Mouse (Mus musculus) liver, embryonic 12.5 days (tissue): ENCODE measurements around the gene Fxyd6. TPM values are rescaled to one million over a fixed set of nuclear protein-coding genes. Genes with fewer than 3 reads are reported as not detected.

Source experiments
- ATAC-seq: fragments of 200-750 bp; cut with Nextera tagmentation; 2 replicates; pipeline ENCODE4 v1.8.0; 2017; ENCODE audit warnings: moderate number of reproducible peaks, mild to moderate bottlenecking, moderate library complexity
- H3K27ac ChIP-seq: fragments of 300-500 bp; sonication (generic); 2 replicates; pipeline ENCODE4 v1.5.1; 2016; ENCODE audit warnings: mild to moderate bottlenecking
- H3K27me3 ChIP-seq: fragments of 300-500 bp; sonication (generic); replicated peaks from 2 replicates; pipeline ENCODE4 v1.6.1; 2016; ENCODE audit warnings: mild to moderate bottlenecking, moderate library complexity
- H3K36me3 ChIP-seq: fragments of 300-500 bp; sonication (generic); 2 replicates; pipeline ENCODE4 v1.6.1; 2016; ENCODE audit warnings: mild to moderate bottlenecking, moderate library complexity
- H3K4me1 ChIP-seq: fragments of 300-500 bp; sonication (generic); 2 replicates; pipeline ENCODE4 v1.6.1; 2016
- H3K4me2 ChIP-seq: fragments of 300-500 bp; sonication (generic); 2 replicates; pipeline ENCODE4 v1.6.1; 2016; ENCODE audit warnings: mild to moderate bottlenecking, moderate library complexity
- H3K4me3 ChIP-seq: fragments of 300-500 bp; sonication (generic); 2 replicates; pipeline ENCODE4 v1.5.1; 2016; ENCODE audit warnings: mild to moderate bottlenecking, moderate library complexity
- H3K9ac ChIP-seq: fragments of 300-500 bp; sonication (generic); 2 replicates; pipeline ENCODE4 v1.6.1; 2016; ENCODE audit warnings: mild to moderate bottlenecking, moderate library complexity
- H3K9me3 ChIP-seq: fragments of 300-500 bp; sonication (generic); replicated peaks from 2 replicates; pipeline ENCODE4 v1.6.1; 2016; ENCODE audit warnings: mild to moderate bottlenecking, moderate library complexity
- WGBS: fragments of 180-500 bp; shearing (Covaris S2); methylation state at CpG from one replicate; pipeline ENCODE4 v1.1.7; 2016; ENCODE audit not compliant: insufficient replicate concordance; 5-methylcytosine and 5-hydroxymethylcytosine counted together
- polyA plus RNA-seq: library from polyadenylated mRNA; unstranded; fragments of >200 nt; fragmentation: Nextera tagmentation; extraction: Ambion mirVana; gene quantifications from 2 replicates; pipeline ENCODE4 v1.2.1, GENCODE M21; 2016

The Fxyd6 gene
- polyA plus RNA-seq, 1 experiment from 2014 or later = 5.0 TPM

DNA sequence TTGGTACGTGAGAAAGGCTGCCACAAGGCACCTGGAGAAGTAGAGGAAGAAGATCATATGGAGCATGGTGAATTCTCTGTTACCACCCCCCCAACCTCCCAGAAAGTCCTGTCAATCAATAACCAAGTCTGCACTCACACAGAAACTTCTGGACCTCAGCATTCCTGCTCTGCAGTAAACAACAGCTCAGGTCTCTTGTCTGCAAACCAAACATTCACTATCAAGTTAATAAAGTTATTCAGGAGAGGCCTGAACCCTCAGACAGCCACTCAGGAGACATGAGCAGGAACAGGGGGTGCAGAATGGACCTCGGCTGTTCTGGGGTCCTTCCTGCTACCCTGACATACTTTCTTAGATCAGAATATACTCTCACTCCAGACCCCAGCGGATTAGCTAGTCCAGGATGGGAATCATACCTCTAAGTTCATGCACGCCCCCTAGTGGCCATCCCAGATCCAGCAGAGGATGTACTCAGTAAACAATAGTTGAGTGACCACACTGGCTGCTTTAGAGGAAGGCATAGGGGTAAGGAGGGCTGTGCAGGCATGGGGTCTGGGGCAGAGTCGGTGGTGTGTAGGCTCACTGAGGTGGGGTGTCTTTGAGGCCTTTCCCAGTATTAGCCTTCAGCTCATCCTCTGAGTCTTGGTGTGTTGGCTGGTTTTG, 43.6 kb downstream of the Fxyd6 start:
- H3K4me3 ChIP-seq = no peak overlapping the region
- no peak overlapping the region for H3K27ac ChIP-seq
- WGBS = 35% methylated on average over 5 of the region's 5 CpGs
- no peak overlapping the region for H3K9ac ChIP-seq
- peaks cover 4% of the 10 kb centered on the region; the same call in 1 of the 2 replicates for H3K4me1 ChIP-seq
- 0 out of 2 replicates have a peak, but pooled peaks cover 21% of the 10 kb centered on the region for H3K27me3 ChIP-seq
- no peak overlapping the region for H3K4me2 ChIP-seq
- no peaks in the 10 kb centered on the region for H3K9me3 ChIP-seq
- no peaks in the 10 kb centered on the region for H3K36me3 ChIP-seq
- no peak for ATAC-seq

DNA sequence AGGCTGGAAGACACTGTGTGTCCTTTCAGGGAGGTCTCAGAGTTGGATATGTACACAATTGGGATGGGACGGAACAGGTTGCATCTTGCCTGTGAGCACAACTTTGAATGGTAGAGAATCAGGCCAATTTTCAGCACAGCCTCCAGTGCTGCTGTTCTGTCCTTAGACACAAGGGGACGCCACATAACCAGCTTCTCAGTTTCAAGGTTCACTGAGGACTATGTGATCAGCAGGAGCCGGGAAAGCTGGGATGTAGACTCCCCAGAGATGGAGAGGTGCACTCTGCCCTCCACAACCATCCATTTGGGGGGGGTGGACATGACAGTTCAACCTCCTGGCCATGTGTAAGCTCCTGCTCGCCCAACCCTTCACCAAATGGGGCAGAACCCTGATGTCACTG, 45.9 kb downstream of the Fxyd6 start:
- ATAC-seq = no peak
- Histone ChIP-seq H3K27ac (no peak overlapping the region), H3K9ac (no peak overlapping the region), H3K4me1 (peaks cover 4% of the 10 kb centered on the region; the same call in 1 of the 2 replicates), H3K27me3 (0 out of 2 replicates have a peak, but pooled peaks cover 12% of the 10 kb centered on the region), H3K36me3 (no peaks in the 10 kb centered on the region), H3K4me3 (no peak overlapping the region), H3K4me2 (no peak overlapping the region), H3K9me3 (no peaks in the 10 kb centered on the region)
- whole genome bisulfite sequencing = 47% methylated on average over 4 of the region's 4 CpGs

DNA sequence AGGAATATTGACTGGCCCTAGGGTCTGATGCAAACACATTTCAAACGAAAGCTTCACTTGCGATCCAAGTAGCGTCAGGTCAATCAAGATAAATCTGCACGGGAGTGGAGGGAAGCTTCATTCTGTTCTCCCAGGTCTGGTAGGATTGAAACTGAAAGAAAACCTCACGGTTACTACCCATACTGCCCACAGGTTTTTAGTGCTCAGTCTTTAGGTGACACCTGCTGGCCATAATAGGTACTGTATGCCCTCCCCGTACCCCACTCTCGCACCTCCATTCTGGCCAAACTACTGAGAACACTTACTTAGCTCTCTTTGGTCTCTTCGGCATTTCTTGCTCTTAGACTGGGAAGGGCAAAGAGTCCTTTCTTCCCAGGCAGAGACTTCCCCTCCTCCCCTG, 47.3 kb downstream of the Fxyd6 start:
- WGBS = 19% methylated on average over 8 of the region's 8 CpGs
- H3K4me3 ChIP-seq = peak overlapping the region; percentile 23
- H3K4me1 ChIP-seq = peaks cover under 1% of the 10 kb centered on the region; the same call in 1 of the 2 replicates
- H3K9ac ChIP-seq = no peak overlapping the region
- ATAC-seq = no peak
- no peak overlapping the region for H3K27ac ChIP-seq
- 0 out of 2 replicates have a peak, but pooled peaks cover 8% of the 10 kb centered on the region for H3K27me3 ChIP-seq
- H3K36me3 ChIP-seq = no peaks in the 10 kb centered on the region
- H3K9me3 ChIP-seq = no peaks in the 10 kb centered on the region
- peak overlapping the region; percentile 43 for H3K4me2 ChIP-seq

DNA sequence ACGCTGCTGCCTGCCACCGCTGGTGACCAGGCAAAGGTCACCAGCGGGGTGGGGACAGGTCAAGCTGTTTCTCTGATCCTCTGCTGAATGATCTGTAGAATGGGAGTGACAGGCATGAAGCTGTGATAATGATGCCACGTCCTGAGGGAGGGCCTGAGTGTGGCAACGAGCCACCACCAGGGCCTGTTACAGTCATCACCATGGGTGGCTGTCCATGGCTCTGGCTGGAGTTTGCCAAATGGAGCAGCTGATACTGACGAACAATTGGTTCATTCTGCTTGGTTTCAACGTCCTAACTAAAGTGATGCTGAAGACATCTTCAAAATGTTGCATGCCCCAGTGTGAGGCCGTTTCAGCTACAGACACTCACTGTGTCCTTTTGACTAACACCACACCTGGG, 48.3 kb downstream of the Fxyd6 start:
- 49% methylated on average over 8 of the region's 8 CpGs for WGBS

DNA sequence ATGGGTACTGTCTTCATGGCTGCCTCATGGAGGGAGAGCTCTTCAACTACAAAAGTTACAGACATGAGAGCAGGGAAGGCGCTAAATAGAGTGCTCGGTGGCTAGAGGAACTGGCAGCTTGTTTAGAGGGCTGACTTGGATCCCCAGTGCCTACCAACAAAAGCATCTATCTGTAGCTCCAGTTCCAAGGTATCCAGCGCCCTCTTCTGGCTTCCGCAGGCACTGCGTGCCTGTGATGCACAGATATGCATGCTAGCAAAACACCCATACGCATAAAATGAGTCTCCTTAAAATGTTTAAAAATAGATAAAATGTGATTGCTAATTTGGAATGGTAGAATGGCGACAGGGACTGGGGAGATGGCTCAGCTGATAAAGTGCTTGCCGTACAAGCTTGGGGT, 51.2 kb downstream of the Fxyd6 start:
- Histone ChIP-seq H3K27ac (no peak overlapping the region), H3K4me2 (no peak overlapping the region), H3K27me3 (peaks cover 27% of the 10 kb centered on the region; the same call in 1 of the 2 replicates), H3K9me3 (no peaks in the 10 kb centered on the region), H3K4me3 (no peak overlapping the region), H3K4me1 (no peaks in the 10 kb centered on the region), H3K36me3 (no peaks in the 10 kb centered on the region), H3K9ac (no peak overlapping the region)
- 48% methylated on average over 8 of the region's 8 CpGs for WGBS
- no peak for ATAC-seq

More for the DNA sequence above, 48.3 kb downstream of the Fxyd6 start:
- Histone ChIP-seq H3K4me1 (no peaks in the 10 kb centered on the region), H3K4me2 (no peak overlapping the region), H3K27ac (no peak overlapping the region), H3K36me3 (no peaks in the 10 kb centered on the region), H3K9ac (no peak overlapping the region), H3K9me3 (no peaks in the 10 kb centered on the region), H3K4me3 (no peak overlapping the region), H3K27me3 (0 out of 2 replicates have a peak, but pooled peaks cover 16% of the 10 kb centered on the region)
- no peak for ATAC-seq

DNA sequence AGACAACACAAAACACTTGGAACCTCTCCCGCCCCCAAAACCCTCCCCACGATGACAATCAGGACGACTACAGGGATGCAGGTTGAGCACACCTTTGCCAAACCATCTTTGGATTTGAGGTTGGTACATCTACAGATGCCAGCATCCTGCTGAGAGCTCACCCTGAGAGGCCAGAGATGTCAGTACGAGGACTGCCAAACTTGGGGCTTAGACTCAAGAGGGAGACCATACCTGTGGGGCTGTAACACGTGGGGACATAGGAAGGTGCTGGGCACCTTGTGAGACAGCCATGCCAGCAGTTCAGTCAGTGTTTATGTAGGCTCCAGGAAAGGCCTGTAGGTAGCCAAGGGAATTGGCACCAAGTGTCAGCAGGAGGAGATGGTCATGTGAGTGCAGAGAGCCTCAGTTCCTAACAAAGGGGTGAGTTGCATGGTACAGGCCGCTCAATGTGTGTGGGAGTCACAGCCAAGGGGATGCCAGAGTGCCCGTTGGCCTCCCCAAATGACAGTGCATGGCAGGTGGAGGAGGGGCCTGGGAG, 52.8 kb downstream of the Fxyd6 start:
- Histone ChIP-seq H3K36me3 (no peaks in the 10 kb centered on the region), H3K27me3 (peaks cover 37% of the 10 kb centered on the region), H3K9me3 (no peaks in the 10 kb centered on the region), H3K4me2 (no peak overlapping the region), H3K9ac (no peak overlapping the region), H3K27ac (no peak overlapping the region), H3K4me1 (no peaks in the 10 kb centered on the region), H3K4me3 (no peak overlapping the region)
- ATAC-seq = no peak
- WGBS = 53% methylated on average over 7 of the region's 7 CpGs

DNA sequence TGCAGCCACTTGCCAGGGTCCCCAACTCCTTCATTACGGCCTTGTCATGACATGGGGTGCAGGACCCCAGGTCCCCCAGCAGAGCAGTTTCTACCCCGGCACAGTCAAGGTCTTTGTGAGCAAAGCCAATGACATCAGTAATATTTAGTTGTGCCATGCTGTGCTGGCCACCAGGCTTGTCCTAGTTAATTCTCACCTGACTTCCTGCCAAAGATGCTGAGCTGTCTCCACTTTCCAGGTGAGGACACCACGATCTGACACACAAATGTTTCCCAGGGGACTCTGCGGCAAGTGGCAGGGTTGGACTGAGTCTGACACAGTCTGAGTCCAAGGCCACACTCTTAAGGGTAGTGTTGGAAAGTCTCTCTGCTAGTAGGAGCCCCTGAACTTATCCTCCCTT, 56.5 kb downstream of the Fxyd6 start, which contains the start of gene Dscaml1:
Gene Dscaml1, plus strand, starts transcription at position 173 of the 400 bp plus-strand sequence.
- Histone ChIP-seq H3K9ac (no peak within 1 kb of the TSS), H3K4me2 (no peak within 1 kb of the TSS), H3K27me3 (peaks cover 70% of the 10 kb centered on the region), H3K36me3 (no peaks in the 10 kb centered on the region), H3K27ac (no peak within 1 kb of the TSS), H3K4me1 (0 out of 2 replicates have a peak, but pooled peaks cover 7% of the 10 kb centered on the region), H3K4me3 (no peak within 1 kb of the TSS), H3K9me3 (no peaks in the 10 kb centered on the region)
- ATAC-seq = no peak
- WGBS = 64% methylated on average over 4 of the region's 4 CpGs

DNA sequence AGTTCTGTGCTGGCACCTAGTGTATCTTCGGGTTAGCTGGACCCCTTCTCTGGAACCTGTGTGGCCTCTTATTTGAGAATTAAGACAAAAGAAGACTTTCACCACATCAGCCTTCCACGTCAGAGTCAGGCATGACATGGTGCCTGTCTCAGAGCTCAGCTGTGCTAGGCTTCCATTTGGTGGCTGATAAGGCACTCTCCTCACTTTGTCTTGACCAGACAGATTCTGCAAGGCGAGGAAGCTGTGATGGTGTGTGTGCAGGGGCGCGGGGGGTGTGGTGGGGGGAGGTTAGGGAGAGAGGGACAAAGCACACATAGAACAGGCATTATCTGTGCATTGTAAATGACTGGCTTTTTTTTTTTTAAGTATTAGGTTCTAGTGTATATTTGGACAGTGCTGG, 59.4 kb downstream of the Fxyd6 start:
- Histone ChIP-seq H3K27ac (no peak overlapping the region), H3K9me3 (no peaks in the 10 kb centered on the region), H3K4me2 (no peak overlapping the region), H3K9ac (no peak overlapping the region), H3K4me3 (no peak overlapping the region), H3K36me3 (no peaks in the 10 kb centered on the region), H3K4me1 (0 out of 2 replicates have a peak, but pooled peaks cover 7% of the 10 kb centered on the region), H3K27me3 (peaks cover 85% of the 10 kb centered on the region)
- WGBS = 9% methylated on average over 5 of the region's 5 CpGs
- ATAC-seq = no peak

DNA sequence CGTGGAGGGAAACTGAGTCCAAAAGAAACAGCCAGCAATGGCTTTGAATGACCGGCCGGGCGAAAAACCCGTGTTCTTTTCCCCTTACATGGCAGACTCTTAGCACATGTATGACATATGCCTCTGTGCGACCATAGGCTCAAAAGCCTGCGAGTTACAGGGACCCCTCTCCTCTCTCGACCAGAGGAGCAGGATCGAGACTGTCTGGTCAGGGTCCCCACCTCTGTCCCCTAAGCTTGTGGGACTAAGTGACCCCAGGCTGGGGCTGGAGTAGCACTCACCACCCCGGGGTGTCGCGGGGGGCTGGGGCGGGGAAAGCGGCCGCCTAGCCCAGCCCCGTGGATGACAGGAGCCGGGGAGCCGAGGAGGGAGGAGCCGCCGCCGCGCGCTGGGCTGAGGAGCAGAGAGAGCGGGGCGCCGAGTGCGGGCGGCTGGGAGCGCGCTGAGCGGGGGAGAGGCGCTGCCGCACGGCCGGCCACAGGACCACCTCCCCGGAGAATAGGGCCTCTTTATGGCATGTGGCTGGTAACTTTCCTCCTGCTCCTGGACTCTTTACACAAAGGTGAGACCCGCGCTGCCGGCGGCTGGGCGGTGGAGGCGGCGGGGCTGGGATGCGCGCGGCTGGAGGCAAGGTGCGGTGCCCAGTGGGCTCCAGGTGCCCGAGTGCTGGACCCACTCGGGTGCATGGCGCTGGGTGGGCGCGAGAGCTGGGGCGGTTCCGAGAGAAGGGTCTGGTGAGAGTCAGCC, 60.1 kb downstream of the Fxyd6 start:
- ATAC-seq = no peak
- no peaks in the 10 kb centered on the region for H3K36me3 ChIP-seq
- H3K27me3 ChIP-seq = peaks cover 84% of the 10 kb centered on the region
- no peaks in the 10 kb centered on the region for H3K9me3 ChIP-seq
- H3K9ac ChIP-seq = no peak overlapping the region
- H3K27ac ChIP-seq = no peak overlapping the region
- H3K4me2 ChIP-seq = peak overlapping the region; percentile 51
- H3K4me3 ChIP-seq = peak overlapping the region; percentile 27
- 0 out of 2 replicates have a peak, but pooled peaks cover 7% of the 10 kb centered on the region for H3K4me1 ChIP-seq
- WGBS = 4% methylated on average over 54 of the region's 54 CpGs

DNA sequence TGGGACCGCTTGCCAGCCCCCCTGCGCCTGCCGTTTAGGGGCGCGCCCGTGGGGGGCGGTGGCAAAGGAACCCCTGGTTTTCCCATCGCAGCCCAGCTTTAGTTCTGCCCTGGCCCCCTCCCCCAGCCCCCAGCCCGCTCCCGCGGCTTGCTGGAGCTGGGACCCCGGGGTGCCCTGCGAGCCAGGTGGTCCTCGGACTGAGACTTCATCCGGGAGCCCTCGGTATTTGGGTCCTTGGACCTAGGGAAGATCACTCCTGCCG, 60.6 kb downstream of the Fxyd6 start:
- Histone ChIP-seq H3K4me2 (peak overlapping the region; percentile 51), H3K27ac (no peak overlapping the region), H3K36me3 (no peaks in the 10 kb centered on the region), H3K27me3 (peaks cover 84% of the 10 kb centered on the region), H3K9me3 (no peaks in the 10 kb centered on the region), H3K4me1 (0 out of 2 replicates have a peak, but pooled peaks cover 7% of the 10 kb centered on the region), H3K4me3 (peak overlapping the region; percentile 27; the same call in 1 of the 2 replicates), H3K9ac (no peak overlapping the region)
- ATAC-seq = no peak
- 6% methylated on average over 16 of the region's 17 CpGs for WGBS

DNA sequence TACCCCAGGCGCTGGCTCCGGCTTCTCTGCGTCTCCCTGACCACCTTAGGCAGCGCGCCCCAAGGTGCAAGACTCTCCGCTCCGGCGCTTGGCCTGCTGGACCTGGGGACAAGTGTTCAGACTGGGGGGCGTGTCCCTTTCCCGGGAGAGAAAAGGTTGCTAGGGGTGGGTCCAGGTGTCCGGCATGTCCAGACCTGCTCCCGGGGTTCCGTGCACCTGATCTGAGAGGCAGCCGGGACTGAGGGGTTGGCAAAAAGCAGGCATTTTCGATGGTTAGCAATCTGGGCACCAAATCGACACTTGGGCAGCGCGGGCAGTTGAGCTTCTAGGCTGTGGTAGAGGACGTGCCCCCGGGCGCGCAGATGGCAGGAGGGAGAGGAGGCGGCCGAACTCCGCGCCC, 61.2 kb downstream of the Fxyd6 start:
- no peak for ATAC-seq
- Histone ChIP-seq H3K4me3 (no peak overlapping the region), H3K4me2 (no peak overlapping the region), H3K4me1 (0 out of 2 replicates have a peak, but pooled peaks cover 7% of the 10 kb centered on the region), H3K27me3 (peaks cover 79% of the 10 kb centered on the region), H3K27ac (no peak overlapping the region), H3K9me3 (no peaks in the 10 kb centered on the region), H3K36me3 (no peaks in the 10 kb centered on the region), H3K9ac (no peak overlapping the region)
- 7% methylated on average over 26 of the region's 26 CpGs for WGBS

DNA sequence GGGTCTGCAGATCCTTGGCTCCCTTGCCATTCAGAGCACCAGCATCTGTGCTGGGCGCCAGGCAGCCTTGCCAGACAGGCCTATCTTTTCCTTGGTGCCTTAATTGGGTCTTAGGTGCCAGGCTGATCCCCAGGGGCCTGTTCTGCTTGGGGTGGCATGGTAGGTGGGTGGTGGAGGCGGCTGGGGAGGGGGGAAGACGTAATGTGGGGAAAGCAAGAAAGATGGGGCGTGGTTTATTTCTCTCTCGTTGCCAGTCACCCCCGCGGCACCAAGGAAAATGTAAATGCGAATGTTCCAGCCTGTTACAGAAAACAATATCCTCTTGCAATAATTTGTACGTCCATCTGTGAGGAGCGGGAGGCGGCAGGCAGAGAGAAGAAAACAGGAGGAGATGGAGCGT, 62.7 kb downstream of the Fxyd6 start:
- Histone ChIP-seq H3K9me3 (no peaks in the 10 kb centered on the region), H3K4me1 (0 out of 2 replicates have a peak, but pooled peaks cover 7% of the 10 kb centered on the region), H3K36me3 (no peaks in the 10 kb centered on the region), H3K4me2 (no peak overlapping the region), H3K27ac (no peak overlapping the region), H3K27me3 (peaks cover 75% of the 10 kb centered on the region), H3K9ac (no peak overlapping the region), H3K4me3 (no peak overlapping the region)
- WGBS = 67% methylated on average over 12 of the region's 12 CpGs
- no peak for ATAC-seq
